Mouse (Mus musculus): ENCODE measurements around the gene Ms4a18. TPM values are rescaled to one million over a fixed set of nuclear protein-coding genes. Genes with fewer than 3 reads are reported as not detected.

Ms4a18 gene
- total RNA-seq, 2 experiments from 2014 or later = not detected

- Histone ChIP-seq H3K27ac (peak overlapping the region; percentile 81; the same call in 1 of the 2 replicates), H3K4me3 (peak overlapping the region; percentile 74)
- no peak for DNase-seq (ENCODE audit: low spot score in 2 of 2)
- TF ChIP-seq CTCF (conservative IDR thresholded peaks at IDR 0.05) = no peak
These were observed 69.4 kb downstream of the Ms4a18 start for GRCm38 (mm10) chr19:10948416-10948815.

- no peak for TF ChIP-seq CTCF (conservative IDR thresholded peaks at IDR 0.05)
- no peak overlapping the region for H3K27ac ChIP-seq
These were observed 70.6 kb downstream of the Ms4a18 start for GRCm38 (mm10) chr19:10947219-10947618.

More at GRCm38 (mm10) chr19:10947219-10947618, 70.6 kb downstream of the Ms4a18 start:
- DNase-seq (ENCODE audit: low spot score in 2 of 2) = no peak
- peak overlapping the region; percentile 19; the same call in 1 of the 2 replicates for H3K4me3 ChIP-seq

Other genes starting within 250 kb of the Ms4a18 start
- under 1 TPM in 1 of 2 experiments, not detected in 1; 0.32 TPM for gene Cd6, start 188.0 kb downstream of the Ms4a18 start, total RNA-seq (2021)
- 1 to 10 TPM; 1.3 TPM for gene Slc15a3, start 178.3 kb downstream of the Ms4a18 start, total RNA-seq (2021)
- 100 to 1,000 TPM; 168 to 171 TPM for gene Tmem132a, start 148.1 kb downstream of the Ms4a18 start, total RNA-seq (2021)
- gene Tmem109, start 136.0 kb downstream of the Ms4a18 start, total RNA-seq (2021) = 10 to 100 TPM; 46.4 to 54.5 TPM
- gene Prpf19, start 122.8 kb downstream of the Ms4a18 start, total RNA-seq (2021) = 100 to 1,000 TPM; 196 to 198 TPM
- not detected for gene Zp1, start 97.4 kb downstream of the Ms4a18 start, total RNA-seq (2021)
- gene Ptgdr2, start 80.9 kb downstream of the Ms4a18 start, total RNA-seq (2021) = under 1 TPM in 1 of 2 experiments, not detected in 1; 0.25 TPM
- 1 to 10 TPM; 7.9 to 9.7 TPM for gene Ccdc86, start 68.8 kb downstream of the Ms4a18 start, total RNA-seq (2021)
- not detected for gene Ms4a10, start 43.4 kb downstream of the Ms4a18 start, total RNA-seq (2021)
- not detected for gene Ms4a15, start 24.8 kb downstream of the Ms4a18 start, total RNA-seq (2021)
- under 1 TPM in 1 of 2 experiments, not detected in 1; 0.36 TPM for gene Ms4a8a, start 63.1 kb upstream of the Ms4a18 start, total RNA-seq (2021)
- not detected for gene 1700017D01Rik, start 112.8 kb upstream of the Ms4a18 start, total RNA-seq (2021)
- not detected for gene 1700025F22Rik, start 147.3 kb upstream of the Ms4a18 start, total RNA-seq (2021)
- not detected for gene Ms4a13, start 178.7 kb upstream of the Ms4a18 start, total RNA-seq (2021)
- gene Ms4a12, start 214.4 kb upstream of the Ms4a18 start, total RNA-seq (2021) = not detected
- not detected for gene Ms4a1, start 248.2 kb upstream of the Ms4a18 start, total RNA-seq (2021)

Data from layer of hippocampus, adult 2 months (tissue).